Mouse (Mus musculus) liver, embryonic 11.5 days (tissue): Measurements from ENCODE around the gene Kndc1. TPM values are rescaled to one million over a fixed set of nuclear protein-coding genes. Genes with fewer than 3 reads are reported as not detected.

Experiments used
- ATAC-seq: fragments of 200-750 bp; cut with Nextera tagmentation; replicated peaks from 2 replicates; pipeline ENCODE4 v1.8.0; 2017; ENCODE audit warnings: moderate number of reproducible peaks, mild to moderate bottlenecking, moderate TSS enrichment, moderate library complexity; ENCODE audit not compliant: low FRiP score
- DNase-seq: peaks from one replicate; pipeline ENCODE4 v3.0.0-alpha.2; 2017; ENCODE audit warnings: low spot score
- H3K27ac ChIP-seq: fragments of 300-500 bp; sonication (generic); 2 replicates; pipeline ENCODE4 v1.5.1; 2014; ENCODE audit warnings: mild to moderate bottlenecking, low read depth, low read length, control low read depth
- H3K27me3 ChIP-seq: fragments of 300-500 bp; sonication (generic); replicated peaks from 2 replicates; pipeline ENCODE4 v1.6.1; 2014; ENCODE audit warnings: low read length, mixed read lengths; ENCODE audit not compliant: control insufficient read depth, insufficient read depth
- H3K36me3 ChIP-seq: fragments of 300-500 bp; sonication (generic); 2 replicates; pipeline ENCODE4 v1.6.1; 2014; ENCODE audit warnings: mild to moderate bottlenecking, low read length, moderate library complexity, mixed read lengths; ENCODE audit not compliant: control insufficient read depth, insufficient read depth
- H3K4me1 ChIP-seq: fragments of 300-500 bp; sonication (generic); replicated peaks from 2 replicates; pipeline ENCODE4 v1.6.1; 2014; ENCODE audit warnings: low read length, mixed read lengths; ENCODE audit not compliant: control insufficient read depth, insufficient read depth
- H3K4me2 ChIP-seq: fragments of 300-500 bp; sonication (generic); 2 replicates; pipeline ENCODE4 v1.6.1; 2014; ENCODE audit warnings: mild to moderate bottlenecking, control low read depth, moderate library complexity
- H3K4me3 ChIP-seq: fragments of 300-500 bp; sonication (generic); 2 replicates; pipeline ENCODE4 v1.5.1; 2014; ENCODE audit warnings: low read depth, low read length, control low read depth
- H3K9ac ChIP-seq: fragments of 300-500 bp; sonication (generic); 2 replicates; pipeline ENCODE4 v1.6.1; 2014; ENCODE audit warnings: low read depth, low read length, control low read depth
- H3K9me3 ChIP-seq: fragments of 300-500 bp; sonication (generic); 2 replicates; pipeline ENCODE4 v1.6.1; 2016; ENCODE audit warnings: low read length, inconsistent platforms, mixed read lengths; ENCODE audit not compliant: control insufficient read depth
- WGBS: fragments of 180-500 bp; shearing (Covaris S2); extraction: QIAGEN DNeasy Blood & Tissue Kit; methylation state at CpG from one replicate; pipeline ENCODE4 v1.1.7; 2014; 5-methylcytosine and 5-hydroxymethylcytosine counted together
- polyA plus RNA-seq: library from polyadenylated mRNA; unstranded; fragments of >200 nt; fragmentation: Nextera tagmentation; extraction: Ambion mirVana; gene quantifications from 2 replicates; pipeline ENCODE4 v1.2.1, GENCODE M21; 2014

The Kndc1 gene
- polyA plus RNA-seq, 1 experiment from 2014 or later, result not detected

DNA sequence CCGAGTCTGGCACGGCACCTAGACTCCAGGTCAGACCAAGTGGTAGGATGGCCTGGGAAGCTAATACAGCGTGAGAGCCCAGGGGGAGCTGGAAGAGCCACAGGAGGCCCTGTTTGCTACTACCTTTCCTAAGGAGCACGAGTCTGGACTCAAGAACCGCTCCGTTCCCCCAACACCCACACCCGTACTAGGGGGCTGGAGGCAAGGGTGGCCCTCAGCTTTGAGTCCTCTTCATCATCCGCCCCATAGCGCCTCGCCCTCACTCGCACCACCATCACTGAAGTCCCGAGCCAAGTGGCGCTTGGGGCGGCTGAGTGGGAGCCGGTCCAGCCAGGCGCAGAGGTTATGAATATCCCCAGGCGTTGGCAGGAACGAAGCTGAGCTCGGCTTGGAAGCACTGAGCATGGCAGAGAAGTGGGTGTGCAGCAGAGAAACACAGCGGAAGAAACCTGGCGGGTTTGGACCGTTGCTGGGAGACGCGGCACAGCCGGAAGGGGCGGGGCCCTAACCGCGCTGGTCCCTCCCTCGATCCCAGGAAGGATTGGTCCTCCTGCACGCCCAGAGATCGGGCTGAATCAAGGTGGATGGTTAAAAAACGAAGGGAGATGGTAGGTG, 83.9 kb downstream of the Kndc1 start, which contains the start of gene 6430531B16Rik:
6430531B16Rik (minus strand) TSS at position 478 of the 615 bp plus-strand sequence.
- Histone ChIP-seq H3K9me3 (no peaks in the 10 kb centered on the region), H3K27ac (no peak within 1 kb of the TSS), H3K9ac (peak within 1 kb of the TSS; percentile 46), H3K4me2 (peak within 1 kb of the TSS; percentile 71), H3K4me3 (peak within 1 kb of the TSS; percentile 51), H3K36me3 (no peaks in the 10 kb centered on the region), H3K4me1 (no peaks in the 10 kb centered on the region), H3K27me3 (peaks cover 3% of the 10 kb centered on the region; the same call in 1 of the 2 replicates)
- 7% methylated on average over 32 of the region's 32 CpGs for WGBS
- peak; percentile 78 for DNase-seq
- peak; percentile 85 for ATAC-seq

DNA sequence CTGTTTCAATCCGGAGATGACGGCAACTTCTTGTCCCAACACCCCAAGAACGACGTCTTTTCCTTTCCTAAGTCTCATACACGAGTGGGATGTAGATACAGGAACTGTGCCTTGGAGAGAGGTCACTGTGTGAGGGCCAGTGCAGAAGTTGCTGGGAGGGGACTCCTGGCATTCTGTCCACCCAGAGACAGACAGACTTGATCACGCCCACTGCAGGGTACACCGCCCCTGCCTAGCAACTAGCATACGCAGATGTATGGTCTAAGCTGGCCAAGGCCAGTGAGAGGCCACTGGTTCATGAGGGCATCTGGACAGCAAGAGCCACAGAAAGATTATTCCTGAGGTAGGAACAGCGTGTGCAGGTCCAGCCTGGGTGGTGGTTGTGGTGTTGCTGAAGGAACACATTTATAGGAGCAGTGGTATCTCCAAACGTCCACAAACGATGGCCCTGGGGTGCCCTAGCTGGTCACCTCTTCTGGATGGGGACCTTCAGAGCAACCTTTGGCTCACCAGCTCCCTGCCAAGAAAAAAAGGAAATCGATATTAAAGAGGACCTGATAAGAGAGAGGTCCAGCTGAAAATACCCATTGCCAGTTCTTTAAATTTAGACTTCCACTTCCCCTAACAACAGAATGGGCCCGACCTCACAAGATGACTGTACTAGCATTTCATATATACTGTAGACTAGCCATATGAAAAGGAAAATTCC, 84.7 kb downstream of the Kndc1 start:
- Histone ChIP-seq H3K27me3 (peaks cover 3% of the 10 kb centered on the region; the same call in 1 of the 2 replicates), H3K4me2 (peak overlapping the region; percentile 71)
- 39% methylated on average over 13 of the region's 13 CpGs for whole genome bisulfite sequencing

DNA sequence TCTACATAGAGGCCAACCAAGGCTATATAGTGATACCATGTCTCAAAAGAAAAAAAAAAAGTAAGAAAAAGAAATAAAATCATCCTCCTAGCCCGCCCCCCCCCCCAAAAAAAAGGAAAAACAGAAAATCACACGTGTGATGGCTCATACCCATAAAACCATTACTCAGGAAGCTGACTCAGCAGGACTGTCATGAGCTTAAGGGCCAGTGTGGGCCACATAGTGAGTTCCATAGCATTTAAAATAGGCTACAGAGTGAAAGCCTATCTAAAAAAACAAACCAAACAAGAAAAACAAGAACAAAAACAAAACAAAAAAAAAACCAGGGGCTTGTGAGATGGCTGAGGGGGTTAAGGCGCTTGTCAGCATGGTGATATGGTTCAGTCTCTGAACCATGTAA, 86.3 kb downstream of the Kndc1 start:
- Histone ChIP-seq H3K4me1 (no peaks in the 10 kb centered on the region), H3K27ac (no peak overlapping the region), H3K9me3 (no peaks in the 10 kb centered on the region), H3K36me3 (no peaks in the 10 kb centered on the region), H3K4me2 (no peak overlapping the region), H3K27me3 (peaks cover 3% of the 10 kb centered on the region; the same call in 1 of the 2 replicates), H3K9ac (no peak overlapping the region), H3K4me3 (no peak overlapping the region)
- WGBS, result 54% methylated on average over 3 of the region's 3 CpGs
- ATAC-seq, result no peak
- DNase-seq, result no peak

More for the DNA sequence above, 84.7 kb downstream of the Kndc1 start:
- peak overlapping the region; percentile 51; the same call in 1 of the 2 replicates for H3K4me3 ChIP-seq
- H3K4me1 ChIP-seq, result no peaks in the 10 kb centered on the region
- no peak overlapping the region for H3K9ac ChIP-seq
- DNase-seq (no peak), ATAC-seq (peak; percentile 22; the same call in 1 of the 2 replicates)
- H3K9me3 ChIP-seq, result no peaks in the 10 kb centered on the region
- H3K27ac ChIP-seq, result no peak overlapping the region
- no peaks in the 10 kb centered on the region for H3K36me3 ChIP-seq

DNA sequence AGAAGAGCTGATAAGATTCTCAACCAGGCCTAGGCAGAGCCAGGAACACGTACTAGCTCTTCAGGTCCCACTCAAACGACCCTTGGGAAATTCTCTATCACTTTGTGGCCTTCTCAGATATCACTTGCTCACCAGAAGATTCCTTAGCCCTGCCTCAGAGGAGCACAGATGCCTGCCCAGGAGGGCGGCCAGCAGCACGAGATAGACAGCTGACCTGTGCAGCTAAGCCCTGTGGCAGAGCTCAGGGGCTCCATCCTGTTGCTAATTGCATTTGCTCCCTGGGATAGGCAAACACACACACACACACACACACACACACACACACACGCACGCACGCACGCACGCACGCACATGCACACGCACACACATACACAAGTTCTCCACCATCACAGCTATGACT, 87.6 kb downstream of the Kndc1 start:
- no peak for ATAC-seq
- no peak for DNase-seq
- peaks cover 3% of the 10 kb centered on the region; the same call in 1 of the 2 replicates for H3K27me3 ChIP-seq
- H3K27ac ChIP-seq, result no peak overlapping the region
- H3K9me3 ChIP-seq, result no peaks in the 10 kb centered on the region
- H3K4me2 ChIP-seq, result no peak overlapping the region
- H3K4me3 ChIP-seq, result no peak overlapping the region
- H3K36me3 ChIP-seq, result no peaks in the 10 kb centered on the region
- no peak overlapping the region for H3K9ac ChIP-seq
- no peaks in the 10 kb centered on the region for H3K4me1 ChIP-seq
- 74% methylated on average over 11 of the region's 11 CpGs for WGBS

DNA sequence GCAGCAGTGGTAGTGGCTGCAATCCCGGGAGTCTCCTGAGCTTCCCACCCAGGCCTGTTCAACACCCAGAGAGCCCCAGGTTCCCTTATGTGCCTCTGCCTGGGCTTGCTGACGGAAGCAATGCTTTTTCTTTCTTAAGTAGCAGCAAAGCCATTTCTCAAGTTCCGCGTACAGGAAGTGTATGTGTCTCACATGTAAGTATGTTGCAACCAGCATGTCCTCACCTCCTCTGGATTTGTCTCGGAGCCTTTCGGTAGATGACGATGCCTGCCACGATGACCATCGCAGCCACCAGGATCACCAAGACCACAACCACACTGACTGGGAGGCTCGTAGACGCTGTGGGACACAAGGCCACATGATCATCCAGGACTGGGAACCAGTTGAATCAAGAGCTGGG, 90.0 kb downstream of the Kndc1 start:
- no peak overlapping the region for H3K9ac ChIP-seq
- ATAC-seq, result no peak

DNA sequence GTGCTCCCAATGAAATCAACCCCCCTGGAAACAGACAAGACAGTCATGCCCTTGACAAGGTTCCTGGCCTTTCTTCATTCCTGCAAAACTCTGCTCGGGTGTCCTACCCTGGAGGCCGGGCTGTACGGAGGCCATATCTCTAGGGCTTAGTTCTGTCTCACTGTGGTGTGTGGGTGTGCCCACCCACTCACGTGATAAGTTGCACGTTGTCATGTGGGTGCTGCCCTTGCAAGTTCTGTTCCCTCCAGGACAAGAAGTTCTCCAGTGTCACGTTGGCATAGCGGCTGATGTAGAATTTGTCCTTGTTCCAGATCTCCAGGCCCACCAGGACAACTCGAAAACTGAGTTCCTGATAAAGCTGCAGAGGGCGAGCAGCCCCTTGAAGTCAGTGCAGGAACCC, 93.8 kb downstream of the Kndc1 start:
- DNase-seq (no peak), ATAC-seq (no peak)
- Histone ChIP-seq H3K9me3 (no peaks in the 10 kb centered on the region), H3K36me3 (no peaks in the 10 kb centered on the region), H3K4me1 (no peaks in the 10 kb centered on the region), H3K4me3 (no peak overlapping the region), H3K4me2 (no peak overlapping the region), H3K27ac (no peak overlapping the region), H3K9ac (no peak overlapping the region), H3K27me3 (no peaks in the 10 kb centered on the region)
- WGBS, result 77% methylated on average over 9 of the region's 9 CpGs

More for the DNA sequence above, 90.0 kb downstream of the Kndc1 start:
- DNase-seq, result no peak
- Histone ChIP-seq H3K9me3 (no peaks in the 10 kb centered on the region), H3K36me3 (no peaks in the 10 kb centered on the region), H3K4me1 (no peaks in the 10 kb centered on the region), H3K4me2 (no peak overlapping the region), H3K27me3 (no peaks in the 10 kb centered on the region), H3K27ac (no peak overlapping the region), H3K4me3 (no peak overlapping the region)
- WGBS, result 83% methylated on average over 11 of the region's 11 CpGs

DNA sequence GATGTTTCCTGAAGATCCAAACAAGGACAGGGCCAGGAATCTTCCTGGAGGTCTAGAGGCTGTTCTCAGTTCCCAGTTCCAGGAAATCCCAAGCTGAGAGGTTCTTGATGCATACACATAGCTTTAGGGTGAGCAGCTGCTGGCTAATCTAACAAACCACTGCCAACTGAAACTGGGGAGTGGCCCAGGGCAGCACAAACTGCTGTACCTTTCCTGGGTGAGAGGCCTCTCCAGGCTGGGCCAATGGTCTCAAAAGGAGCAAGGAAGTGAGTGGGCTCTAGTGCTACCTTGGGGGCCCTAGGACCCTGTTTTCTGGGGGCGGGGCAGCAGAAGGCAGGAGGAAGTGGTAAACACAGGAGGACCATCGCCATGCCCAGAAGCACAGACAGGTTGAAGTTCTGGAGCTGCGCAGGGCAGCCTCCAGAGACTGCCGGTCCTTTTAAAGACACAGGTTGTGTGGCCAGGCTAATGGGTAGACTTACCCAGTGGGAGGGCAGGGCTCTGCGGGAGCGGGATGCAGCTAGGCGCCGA, 96.4 kb downstream of the Kndc1 start:
- WGBS, result 59% methylated on average over 8 of the region's 8 CpGs

More for the DNA sequence above, 96.4 kb downstream of the Kndc1 start:
- ATAC-seq (no peak), DNase-seq (no peak)
- H3K4me2 ChIP-seq, result no peak overlapping the region
- H3K4me1 ChIP-seq, result no peaks in the 10 kb centered on the region
- H3K4me3 ChIP-seq, result no peak overlapping the region
- no peaks in the 10 kb centered on the region for H3K36me3 ChIP-seq
- no peaks in the 10 kb centered on the region for H3K27me3 ChIP-seq
- no peak overlapping the region for H3K27ac ChIP-seq
- H3K9ac ChIP-seq, result no peak overlapping the region
- no peaks in the 10 kb centered on the region for H3K9me3 ChIP-seq
